Mouse (Mus musculus) thymus, adult 2 months (tissue): ENCODE results near the gene Comt.

Experiments
- CTCF ChIP-seq: fragments of 200-500 bp; IDR thresholded peaks from 2 replicates; pipeline ENCODE4 v1.5.1; 2012; ENCODE audit warnings: mild to moderate bottlenecking, control low read depth, low read length, moderate library complexity, borderline replicate concordance; ENCODE audit not compliant: control insufficient read depth, poor library complexity, insufficient read depth; ENCODE audit errors: extremely low read depth
- POLR2A ChIP-seq: fragments of 200-500 bp; IDR thresholded peaks from 2 replicates; pipeline ENCODE4 v1.6.1; 2012; ENCODE audit warnings: mild to moderate bottlenecking, low read length, control low read depth, moderate library complexity; ENCODE audit not compliant: control insufficient read depth, poor library complexity, insufficient read depth; ENCODE audit errors: extremely low read depth

GRCm38 (mm10) chr16:18381621-18382258 lies 44.9 kb downstream of the Comt start:
- TF ChIP-seq CTCF (no peak), POLR2A (no peak)
